Mouse (Mus musculus): ENCODE data around the gene Srm. TPM values are rescaled to one million over a fixed set of nuclear protein-coding genes. Genes with fewer than 3 reads are reported as not detected.

Srm gene
- polyA plus RNA-seq, 1 experiment = 35.5 TPM

DNA sequence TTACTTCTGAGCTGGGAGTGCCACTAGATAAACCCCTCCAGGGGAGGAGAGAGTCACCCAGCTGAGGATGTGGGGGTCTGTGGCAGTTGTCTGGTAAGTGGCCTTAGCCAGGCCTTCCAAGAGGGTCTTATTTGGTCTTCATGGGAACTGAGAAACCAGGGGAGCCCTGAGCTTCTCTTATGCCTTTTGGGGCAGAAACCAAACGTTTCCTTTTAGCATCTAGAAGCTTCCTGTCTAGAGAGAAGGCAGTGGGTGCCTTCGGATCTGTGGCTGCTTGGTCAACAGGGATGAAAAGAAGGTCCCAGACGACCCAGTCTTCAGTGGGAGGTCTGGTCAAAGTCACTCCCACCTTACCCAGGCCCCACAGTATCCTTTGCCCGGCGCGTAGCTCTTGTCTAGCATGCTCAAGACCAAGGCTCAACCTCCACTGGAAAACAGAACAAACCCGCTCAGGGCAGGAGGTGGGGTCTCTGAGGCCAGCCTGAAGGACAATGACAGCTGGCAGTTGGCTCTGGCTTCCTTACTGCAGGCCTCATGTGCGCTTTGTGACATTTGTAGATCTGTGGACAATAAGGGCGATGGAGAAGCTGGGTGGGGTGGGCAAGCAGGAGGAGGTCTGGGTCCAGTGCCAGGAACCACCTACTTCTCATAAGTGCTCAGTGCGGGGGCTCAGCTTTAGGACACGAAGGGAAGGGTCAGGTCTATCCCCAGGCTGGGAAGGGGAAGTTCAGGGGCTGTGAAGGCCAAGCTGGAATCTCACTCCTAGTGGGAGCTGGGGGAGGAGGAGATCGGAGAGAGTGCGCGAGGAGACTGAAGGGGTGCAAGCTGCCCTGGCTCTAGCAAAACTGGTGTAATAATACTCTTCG, 52.2 kb downstream of the Srm start, which contains the start of gene Gm572:
Gm572 (plus strand) TSS at position 27 of the 866 bp plus-strand sequence.
- TF ChIP-seq POLR2A (IDR thresholded peaks at IDR 0.05; ENCODE audit: borderline replicate concordance, extremely low read depth, low read depth, low read length) (no peak), CTCF (IDR thresholded peaks at IDR 0.05; ENCODE audit: insufficient read depth, low read length) (no peak)
- 46% methylated on average over 15 of the region's 15 CpGs for WGBS
- peak within 1 kb of the TSS; percentile 48 for H3K4me3 ChIP-seq (replicated peaks; ENCODE audit: extremely low read depth, low read depth, low read length)
- DNase-seq = no peak
- H3K4me1 ChIP-seq (ENCODE audit: control insufficient read depth, insufficient read depth, low read length) = peaks cover 4% of the 10 kb centered on the region; the same call in 1 of the 2 replicates

DNA sequence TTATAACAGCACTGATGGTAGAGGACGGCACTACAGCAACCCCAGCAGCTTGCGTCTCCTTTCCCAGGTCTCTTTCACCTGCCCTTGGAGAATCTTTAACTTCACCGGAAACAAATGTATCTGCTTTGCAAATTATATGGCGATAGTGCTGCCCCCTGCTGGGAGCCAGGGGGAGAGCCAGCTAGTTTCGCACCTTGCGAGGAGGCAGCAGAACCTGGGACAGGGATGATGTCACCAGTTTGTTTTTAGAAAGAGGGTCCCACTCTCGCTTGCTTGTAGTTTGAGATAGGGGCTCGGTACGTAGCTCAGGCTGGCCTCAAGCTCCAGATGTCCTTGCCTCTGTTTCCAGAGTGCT, 52.8 kb downstream of the Srm start:
- WGBS = 4% methylated on average over 9 of the region's 9 CpGs
- DNase-seq = peak; percentile 74
- TF ChIP-seq POLR2A (IDR thresholded peaks at IDR 0.05; ENCODE audit: borderline replicate concordance, extremely low read depth, low read depth, low read length) (no peak), CTCF (IDR thresholded peaks at IDR 0.05; ENCODE audit: insufficient read depth, low read length) (peak; percentile 79)
- Histone ChIP-seq H3K4me3 (replicated peaks; ENCODE audit: extremely low read depth, low read depth, low read length) (peak overlapping the region; percentile 48), H3K4me1 (ENCODE audit: control insufficient read depth, insufficient read depth, low read length) (peaks cover 4% of the 10 kb centered on the region; the same call in 1 of the 2 replicates)

Other genes with a start within 250 kb of the Srm start
- 13.6 and 18.0 TPM in 2 replicates for gene Ubiad1, start 146.7 kb upstream of the Srm start, polyA plus RNA-seq (2012; rRNA removed)
- gene Mtor, start 142.9 kb upstream of the Srm start, polyA plus RNA-seq (2012; rRNA removed) = 17.3 and 20.2 TPM in 2 replicates
- 1.5 TPM in 2 replicates for gene Angptl7, start 91.0 kb upstream of the Srm start, polyA plus RNA-seq (2012; rRNA removed)
- gene Exosc10, start 33.1 kb upstream of the Srm start, polyA plus RNA-seq (2012; rRNA removed) = 26.5 and 33.4 TPM in 2 replicates
- gene Masp2, start 11.1 kb downstream of the Srm start, polyA plus RNA-seq (2012; rRNA removed) = 0.28 and 1.9 TPM in 2 replicates
- 56.4 and 112 TPM in 2 replicates for gene Tardbp, start 35.5 kb downstream of the Srm start, polyA plus RNA-seq (2012; rRNA removed)
- gene Gm572, start 51.8 kb downstream of the Srm start, polyA plus RNA-seq (2012; rRNA removed) = 0.13 TPM in 1 of 2 replicates, not detected in the other
- gene Casz1, start 212.9 kb downstream of the Srm start, polyA plus RNA-seq (2012; rRNA removed) = 68.7 and 72.5 TPM in 2 replicates